Mouse (Mus musculus) neural tube, embryonic 11.5 days (tissue): ENCODE data around the gene Hist1h3i. TPM values are rescaled to one million over a fixed set of nuclear protein-coding genes. Genes with fewer than 3 reads are reported as not detected.

Source experiments
- microRNA-seq: library from miRNA; unstranded; fragments of <30 nt; microRNA quantifications from one replicate; pipeline ENCODE4, GENCODE M21; 2016
- polyA plus RNA-seq: library from polyadenylated mRNA; unstranded; fragments of >200 nt; fragmentation: Nextera tagmentation; extraction: Ambion mirVana; gene quantifications from 2 replicates; pipeline ENCODE4 v1.2.1, GENCODE M21; 2014

The Hist1h3i gene
- polyA plus RNA-seq, 1 experiment from 2014 or later = 228 TPM

Small RNAs within 50 kb of the gene (microRNA-seq; reads per million reads assigned to microRNA genes)
- gene Gm19658 (not detected), gene Gm44346 (not detected), gene Gm44454 (not detected), gene Gm44466 (not detected)

Other genes starting within 250 kb of the Hist1h3i start
- gene Olfr1366, start 240.6 kb downstream of the Hist1h3i start, polyA plus RNA-seq = 0.12 and 0.23 TPM in 2 replicates
- 0.05 TPM in 1 of 2 replicates, not detected in the other for gene Olfr1535, start 223.5 kb downstream of the Hist1h3i start, polyA plus RNA-seq
- not detected in 2 replicates for gene Olfr1364, start 201.6 kb downstream of the Hist1h3i start, polyA plus RNA-seq
- gene Olfr1362, start 169.3 kb downstream of the Hist1h3i start, polyA plus RNA-seq = not detected in 2 replicates
- not detected in 2 replicates for gene Olfr11, start 140.9 kb downstream of the Hist1h3i start, polyA plus RNA-seq
- 0.08 TPM in 1 of 2 replicates, not detected in the other for gene Olfr1361, start 120.0 kb downstream of the Hist1h3i start, polyA plus RNA-seq
- gene Olfr1360, start 106.0 kb downstream of the Hist1h3i start, polyA plus RNA-seq = not detected in 2 replicates
- gene Olfr1359, start 85.3 kb downstream of the Hist1h3i start, polyA plus RNA-seq = not detected in 2 replicates
- 2.1 and 2.3 TPM in 2 replicates for gene Hist1h2bl, start 67.2 kb downstream of the Hist1h3i start, polyA plus RNA-seq
- gene Hist1h2ai, start 66.9 kb downstream of the Hist1h3i start, polyA plus RNA-seq = 13.2 and 19.5 TPM in 2 replicates
- gene Hist1h3h, start 65.7 kb downstream of the Hist1h3i start, polyA plus RNA-seq = 5.6 and 23.9 TPM in 2 replicates
- 4.3 and 4.6 TPM in 2 replicates for gene Hist1h2bm, start 61.3 kb downstream of the Hist1h3i start, polyA plus RNA-seq
- 1.1 and 1.4 TPM in 2 replicates for gene Hist1h4j, start 48.3 kb downstream of the Hist1h3i start, polyA plus RNA-seq
- 1.8 and 2.3 TPM in 2 replicates for gene Hist1h4k, start 32.9 kb downstream of the Hist1h3i start, polyA plus RNA-seq
- 8.1 and 9.3 TPM in 2 replicates for gene Hist1h2ak, start 29.5 kb downstream of the Hist1h3i start, polyA plus RNA-seq
- gene Hist1h2bn, start 29.2 kb downstream of the Hist1h3i start, polyA plus RNA-seq = 2.1 and 3.2 TPM in 2 replicates
- 15.4 and 16.9 TPM in 2 replicates for gene Hist1h1b, start 2.7 kb downstream of the Hist1h3i start, polyA plus RNA-seq
- 11.7 and 14.0 TPM in 2 replicates for gene Hist1h2an, start 3.8 kb upstream of the Hist1h3i start, polyA plus RNA-seq
- 2.2 and 2.6 TPM in 2 replicates for gene Hist1h2bp, start 4.1 kb upstream of the Hist1h3i start, polyA plus RNA-seq
- 20.3 and 20.8 TPM in 2 replicates for gene Hist1h2bq, start 26.8 kb upstream of the Hist1h3i start, polyA plus RNA-seq
- gene Hist1h2ao, start 27.1 kb upstream of the Hist1h3i start, polyA plus RNA-seq = not detected in 2 replicates
- gene Hist1h4m, start 28.4 kb upstream of the Hist1h3i start, polyA plus RNA-seq = not detected in 2 replicates
- 10.5 and 15.6 TPM in 2 replicates for gene Hist1h4n, start 48.8 kb upstream of the Hist1h3i start, polyA plus RNA-seq
- gene Hist1h2ap, start 50.1 kb upstream of the Hist1h3i start, polyA plus RNA-seq = 4,141 and 4,626 TPM in 2 replicates
- gene Hist1h2br, start 50.4 kb upstream of the Hist1h3i start, polyA plus RNA-seq = 20.0 TPM in 2 replicates
- 22.1 and 25.9 TPM in 2 replicates for gene Zfp184, start 161.7 kb upstream of the Hist1h3i start, polyA plus RNA-seq
- gene Pom121l2, start 197.8 kb upstream of the Hist1h3i start, polyA plus RNA-seq = 0.16 and 0.19 TPM in 2 replicates
- gene Prss16, start 226.4 kb upstream of the Hist1h3i start, polyA plus RNA-seq = 0.21 and 0.27 TPM in 2 replicates